Comparison of ENCODE assay signal across 7 mouse cellular contexts in genomic region chr5:96161263-96161577, GRCm38 (mm10). TPM values are rescaled to one million over a fixed set of nuclear protein-coding genes. Genes with fewer than 3 reads are reported as not detected.
DNase-seq lines count a peak whose midpoint lies in the region; ATAC-seq and TF ChIP-seq lines count a peak whose summit lies in the region.

No protein-coding gene starts in this region.

- H3K4me3 ChIP-seq in lung, embryonic 14.5 days (ENCODE audit: low read depth, low read length): peak overlapping the region; percentile 93
- H3K4me3 ChIP-seq in embryonic facial prominence, embryonic 15.5 days (replicated peaks): peak overlapping the region; percentile 97
- H3K4me3 ChIP-seq in intestine, embryonic 14.5 days (ENCODE audit: low read depth, low read length): peak overlapping the region; percentile 89
- peak overlapping the region; percentile 94 for H3K4me3 ChIP-seq in neural tube, embryonic 12.5 days

- H3K36me3 ChIP-seq in lung, embryonic 14.5 days (ENCODE audit: insufficient read depth): no peaks in the 10 kb centered on the region
- no peaks in the 10 kb centered on the region for H3K36me3 ChIP-seq in embryonic facial prominence, embryonic 15.5 days
- H3K36me3 ChIP-seq in intestine, embryonic 14.5 days (ENCODE audit: control insufficient read depth, insufficient read depth, low read length): no peaks in the 10 kb centered on the region
- no peaks in the 10 kb centered on the region for H3K36me3 ChIP-seq in neural tube, embryonic 12.5 days

- no peak for TF ChIP-seq CTCF in lung, embryonic 14.5 days (IDR thresholded peaks at IDR 0.05; ENCODE audit: low read depth)

- H3K9me3 ChIP-seq in lung, embryonic 14.5 days (ENCODE audit: low read depth, low read length): no peaks in the 10 kb centered on the region
- no peaks in the 10 kb centered on the region for H3K9me3 ChIP-seq in embryonic facial prominence, embryonic 15.5 days (replicated peaks)
- no peaks in the 10 kb centered on the region for H3K9me3 ChIP-seq in intestine, embryonic 14.5 days (ENCODE audit: control insufficient read depth, low read length)
- no peaks in the 10 kb centered on the region for H3K9me3 ChIP-seq in neural tube, embryonic 12.5 days

- WGBS in lung, embryonic 14.5 days: 1% methylated on average over 28 of the region's 45 CpGs
- under 1% methylated on average over 37 of the region's 45 CpGs for WGBS in embryonic facial prominence, embryonic 15.5 days
- WGBS in intestine, embryonic 14.5 days: under 1% methylated on average over 26 of the region's 45 CpGs
- WGBS in neural tube, embryonic 12.5 days: under 1% methylated on average over 44 of the region's 45 CpGs

- peak; percentile 16 for ATAC-seq in lung, embryonic 14.5 days (ENCODE audit: insufficient read depth)
- peak; percentile 40; the same call in 1 of the 2 replicates for ATAC-seq in embryonic facial prominence, embryonic 15.5 days (ENCODE audit: insufficient number of reproducible peaks, low FRiP score, low TSS enrichment, low read depth)
- ATAC-seq in intestine, embryonic 14.5 days (replicated peaks; ENCODE audit: low FRiP score, low TSS enrichment, low read depth): peak; percentile 5; the same call in 1 of the 2 replicates
- peak; percentile 60 for ATAC-seq in neural tube, embryonic 12.5 days (ENCODE audit: low FRiP score, low read depth)
- ATAC-seq in inflammation-experienced regulatory T-cells, adult 6 months: no peak

- H3K27me3 ChIP-seq in lung, embryonic 14.5 days (ENCODE audit: insufficient read depth, low read length): no peaks in the 10 kb centered on the region
- no peaks in the 10 kb centered on the region for H3K27me3 ChIP-seq in embryonic facial prominence, embryonic 15.5 days
- H3K27me3 ChIP-seq in intestine, embryonic 14.5 days (replicated peaks; ENCODE audit: control insufficient read depth, insufficient read depth, low read length): no peaks in the 10 kb centered on the region
- H3K27me3 ChIP-seq in neural tube, embryonic 12.5 days (replicated peaks): no peaks in the 10 kb centered on the region

- H3K4me2 ChIP-seq in lung, embryonic 14.5 days: peak overlapping the region; percentile 60
- peak overlapping the region; percentile 60 for H3K4me2 ChIP-seq in embryonic facial prominence, embryonic 15.5 days (replicated peaks)
- H3K4me2 ChIP-seq in intestine, embryonic 14.5 days (ENCODE audit: low read length): peak overlapping the region; percentile 85
- H3K4me2 ChIP-seq in neural tube, embryonic 12.5 days (replicated peaks): peak overlapping the region; percentile 77

- no peak for DNase-seq in lung, embryonic 14.5 days
- no peak for DNase-seq in lung, postnatal 14 days
- DNase-seq in intestine, embryonic 14.5 days (ENCODE audit: low spot score): no peak
- no peak for DNase-seq in urinary bladder, postnatal 10 days (ENCODE audit: low spot score)

- H3K9ac ChIP-seq in lung, embryonic 14.5 days: peak overlapping the region; percentile 98
- peak overlapping the region; percentile 98 for H3K9ac ChIP-seq in embryonic facial prominence, embryonic 15.5 days
- H3K9ac ChIP-seq in intestine, embryonic 14.5 days (ENCODE audit: low read length): peak overlapping the region; percentile 97
- peak overlapping the region; percentile 98 for H3K9ac ChIP-seq in neural tube, embryonic 12.5 days

- H3K27ac ChIP-seq in lung, embryonic 14.5 days (ENCODE audit: low read depth): peak overlapping the region; percentile 99
- H3K27ac ChIP-seq in embryonic facial prominence, embryonic 15.5 days (replicated peaks): peak overlapping the region; percentile 99
- peak overlapping the region; percentile 99 for H3K27ac ChIP-seq in intestine, embryonic 14.5 days (ENCODE audit: low read depth)
- H3K27ac ChIP-seq in neural tube, embryonic 12.5 days: peak overlapping the region; percentile 98

- peaks cover 17% of the 10 kb centered on the region for H3K4me1 ChIP-seq in lung, embryonic 14.5 days (ENCODE audit: insufficient read depth)
- peaks cover 6% of the 10 kb centered on the region; the same call in 1 of the 2 replicates for H3K4me1 ChIP-seq in embryonic facial prominence, embryonic 15.5 days
- peaks cover 13% of the 10 kb centered on the region for H3K4me1 ChIP-seq in intestine, embryonic 14.5 days (replicated peaks; ENCODE audit: control insufficient read depth, insufficient read depth, low read length)
- peaks cover 11% of the 10 kb centered on the region for H3K4me1 ChIP-seq in neural tube, embryonic 12.5 days

RNA-seq across cellular contexts. Expression of gene Cnot6l, which starts 2.8 kb away (rescaled TPM):
- 27.4 and 31.7 TPM in 2 replicates for polyA plus RNA-seq in lung, embryonic 14.5 days (2014; fragmentation: Nextera tagmentation; extraction: Ambion mirVana)
- polyA plus RNA-seq in embryonic facial prominence, embryonic 15.5 days (2015; fragmentation: Nextera tagmentation; extraction: Ambion mirVana): 21.3 and 27.4 TPM in 2 replicates
- 22.3 and 25.2 TPM in 2 replicates for polyA plus RNA-seq in intestine, embryonic 14.5 days (2014; fragmentation: Nextera tagmentation; extraction: Ambion mirVana)
- polyA plus RNA-seq in neural tube, embryonic 12.5 days (2016; fragmentation: Nextera tagmentation; extraction: Ambion mirVana): 12.3 and 17.2 TPM in 2 replicates
- polyA plus RNA-seq in inflammation-experienced regulatory T-cells, adult 6 months (2017; shearing (Covaris generic)): 10 to 100 TPM; 72.0 to 92.4 (median 79.4) TPM

RNA-seq across cellular contexts. Expression of gene Mrpl1, which starts 48.1 kb away (rescaled TPM):
- polyA plus RNA-seq in lung, embryonic 14.5 days (2014; fragmentation: Nextera tagmentation; extraction: Ambion mirVana): 19.8 and 22.1 TPM in 2 replicates
- 17.6 TPM in 2 replicates for polyA plus RNA-seq in embryonic facial prominence, embryonic 15.5 days (2015; fragmentation: Nextera tagmentation; extraction: Ambion mirVana)
- polyA plus RNA-seq in intestine, embryonic 14.5 days (2014; fragmentation: Nextera tagmentation; extraction: Ambion mirVana): 23.6 and 26.0 TPM in 2 replicates
- polyA plus RNA-seq in neural tube, embryonic 12.5 days (2016; fragmentation: Nextera tagmentation; extraction: Ambion mirVana): 17.2 and 20.8 TPM in 2 replicates
- 10 to 100 TPM; 21.8 to 24.4 (median 23.1) TPM for polyA plus RNA-seq in inflammation-experienced regulatory T-cells, adult 6 months (2017; shearing (Covaris generic))
